Mouse (Mus musculus) lung, adult 2 months (tissue): Measurements from ENCODE around the gene Cyp2u1.

ENCODE experiments used
- CTCF ChIP-seq: fragments of 200-500 bp; IDR thresholded peaks from 2 replicates; pipeline ENCODE4 v1.5.1; 2011; ENCODE audit warnings: mild to moderate bottlenecking, low read length, control low read depth; ENCODE audit not compliant: insufficient read depth
- POLR2A ChIP-seq: fragments of 200-500 bp; IDR thresholded peaks from 2 replicates; pipeline ENCODE4 v1.6.1; 2011; ENCODE audit warnings: low read depth, mild to moderate bottlenecking, control low read depth, low read length, borderline replicate concordance; ENCODE audit errors: extremely low read depth

DNA sequence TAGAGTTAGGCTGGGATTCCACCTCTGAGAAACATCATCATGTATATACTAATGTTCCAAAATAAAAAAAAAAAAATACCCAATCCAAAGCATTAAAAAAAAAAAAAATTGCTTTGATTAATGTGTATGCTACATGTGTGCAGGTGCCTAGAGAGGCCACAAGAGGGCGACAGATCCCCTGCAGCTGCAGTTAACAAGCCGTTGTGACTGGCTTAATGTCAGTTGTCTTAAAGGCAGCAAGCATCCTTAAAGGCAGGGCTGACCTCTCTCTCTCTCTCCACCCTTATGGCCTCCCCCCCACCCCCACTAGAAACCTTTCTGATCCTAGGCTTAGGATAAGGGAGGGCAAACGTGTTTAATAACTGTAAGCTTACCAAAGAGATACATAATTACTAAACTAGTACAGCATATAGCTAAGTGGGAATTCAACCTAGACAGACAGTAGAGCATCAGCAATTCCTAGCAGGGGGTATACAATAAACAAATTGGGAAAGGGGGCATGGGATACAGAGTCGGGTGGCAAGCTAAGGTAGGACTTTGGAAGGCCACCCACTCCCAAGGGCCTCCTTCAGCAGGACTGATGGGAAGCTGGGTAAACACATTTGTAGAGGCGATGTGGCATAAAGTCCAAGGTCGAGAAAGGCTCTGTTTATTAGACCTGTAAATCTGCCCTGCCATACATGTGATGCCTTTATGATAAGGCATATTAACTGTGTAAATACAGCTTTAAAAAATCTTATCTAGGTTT, 45.0 kb upstream of the Cyp2u1 start:
- peak; percentile 66 for TF ChIP-seq CTCF
- TF ChIP-seq POLR2A, result no peak
